Mouse (Mus musculus): Measurements from ENCODE around the gene Dnajc4. TPM values are rescaled to one million over a fixed set of nuclear protein-coding genes. Genes with fewer than 3 reads are reported as not detected.
A peak's percentile ranks its signal among the peaks of the same experiment; 100 is the strongest.

The Dnajc4 gene
- total RNA-seq, 2 experiments from 2014 or later = 48.7 to 49.2 TPM

DNA sequence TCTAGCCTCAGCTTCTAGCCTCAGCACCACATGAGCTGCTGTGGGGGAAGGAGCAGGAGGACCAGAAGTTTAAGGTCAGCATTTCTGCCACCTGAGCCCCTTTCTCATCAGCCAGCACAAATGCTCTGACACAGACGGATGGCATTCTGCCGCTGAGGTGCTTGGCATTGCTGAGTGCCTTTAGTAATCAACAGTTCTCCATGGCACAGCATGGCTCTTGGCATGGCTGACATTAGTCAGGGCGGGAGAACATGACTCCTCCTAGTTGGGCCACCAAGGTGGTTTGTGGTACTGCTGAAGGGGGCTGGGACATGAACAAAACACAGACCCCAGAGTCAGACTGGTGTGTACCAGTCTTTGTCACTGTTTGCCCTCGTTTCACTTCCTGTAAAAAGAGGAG, 44.2 kb downstream of the Dnajc4 start:
- no peak for DNase-seq

DNA sequence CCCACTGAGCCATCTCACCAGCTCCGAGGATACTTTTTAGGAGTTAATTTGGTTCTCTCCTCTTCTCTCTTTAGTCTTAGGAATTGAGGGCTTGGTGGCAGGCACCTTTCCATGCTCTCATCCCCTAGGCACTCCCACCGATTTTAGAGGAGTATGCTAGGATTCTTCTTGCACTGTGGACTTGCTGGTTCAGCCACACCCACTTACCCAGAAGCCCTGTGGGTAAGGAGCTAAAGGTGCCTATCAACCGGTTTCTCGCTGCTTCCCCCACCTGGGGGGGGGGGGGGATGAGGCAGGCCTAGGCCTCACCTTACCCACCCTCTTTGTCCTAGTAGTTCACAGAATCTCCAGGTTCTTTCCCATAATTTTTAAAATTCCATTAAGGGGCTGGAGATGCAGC, 44.6 kb downstream of the Dnajc4 start:
- DNase-seq = no peak

DNA sequence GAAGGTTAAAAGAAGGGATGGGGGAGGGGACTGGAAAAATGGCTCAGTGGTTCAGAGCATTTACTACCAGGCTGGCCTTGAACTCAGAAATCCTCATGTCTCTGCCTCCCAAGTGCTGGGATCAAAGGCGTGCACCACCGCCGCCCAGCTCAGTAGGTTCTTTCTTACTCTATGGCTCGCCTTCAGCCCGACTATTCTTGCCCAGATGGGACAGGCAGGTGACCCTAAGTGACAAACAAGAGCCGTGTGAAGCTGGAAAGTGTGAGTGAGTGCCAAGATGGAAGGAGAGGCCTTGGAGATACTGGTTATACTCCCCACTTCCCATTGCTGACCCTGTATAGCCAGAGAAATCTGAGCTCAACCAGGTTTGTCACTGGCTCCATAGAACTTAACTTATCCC, 48.7 kb downstream of the Dnajc4 start:
- no peak for DNase-seq

DNA sequence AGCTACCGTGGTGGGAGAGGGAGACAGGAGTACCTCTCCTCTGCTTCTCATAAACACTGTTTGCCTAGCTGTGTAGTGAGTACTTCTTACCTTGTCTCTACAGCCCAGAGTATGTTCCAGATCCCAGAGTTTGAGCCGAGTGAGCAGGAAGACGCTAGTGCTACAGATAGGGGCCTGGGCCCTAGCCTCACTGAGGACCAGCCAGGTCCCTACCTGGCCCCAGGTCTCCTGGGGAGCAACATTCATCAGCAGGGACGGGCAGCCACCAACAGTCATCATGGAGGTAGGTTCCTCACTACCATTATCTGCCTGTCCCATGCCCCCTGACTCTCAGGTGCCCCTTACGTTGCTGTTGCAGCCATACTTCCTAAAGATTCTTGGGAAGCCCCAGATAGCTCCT, 49.6 kb downstream of the Dnajc4 start:
- no peak for DNase-seq

DNA sequence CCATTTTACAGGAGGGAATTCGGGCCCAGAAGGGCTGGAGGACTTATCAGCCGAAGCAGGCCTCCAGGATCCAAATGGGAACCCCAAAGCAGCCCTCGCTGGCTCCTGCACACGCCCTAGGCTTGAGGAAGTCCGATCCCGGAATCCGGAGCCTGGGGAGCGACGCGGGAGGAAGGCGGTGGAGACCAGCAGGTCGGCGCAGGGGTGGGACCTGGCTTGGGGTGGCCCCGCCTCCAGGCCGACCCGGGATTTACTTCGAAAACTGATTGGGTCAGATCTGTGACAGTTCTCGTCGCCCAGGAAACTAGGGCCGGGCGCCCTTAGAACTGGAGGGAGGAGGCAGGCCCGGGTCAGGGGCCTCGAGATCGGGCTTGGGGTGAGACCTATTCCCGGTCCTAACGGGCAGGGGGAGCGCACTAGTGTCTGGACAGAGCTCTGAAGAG, 50.1 kb downstream of the Dnajc4 start, which contains the start of gene Gpr137:
Gpr137 (minus strand) TSS at position 232 of the 443 bp plus-strand sequence.
- peak; percentile 95 for DNase-seq

DNA sequence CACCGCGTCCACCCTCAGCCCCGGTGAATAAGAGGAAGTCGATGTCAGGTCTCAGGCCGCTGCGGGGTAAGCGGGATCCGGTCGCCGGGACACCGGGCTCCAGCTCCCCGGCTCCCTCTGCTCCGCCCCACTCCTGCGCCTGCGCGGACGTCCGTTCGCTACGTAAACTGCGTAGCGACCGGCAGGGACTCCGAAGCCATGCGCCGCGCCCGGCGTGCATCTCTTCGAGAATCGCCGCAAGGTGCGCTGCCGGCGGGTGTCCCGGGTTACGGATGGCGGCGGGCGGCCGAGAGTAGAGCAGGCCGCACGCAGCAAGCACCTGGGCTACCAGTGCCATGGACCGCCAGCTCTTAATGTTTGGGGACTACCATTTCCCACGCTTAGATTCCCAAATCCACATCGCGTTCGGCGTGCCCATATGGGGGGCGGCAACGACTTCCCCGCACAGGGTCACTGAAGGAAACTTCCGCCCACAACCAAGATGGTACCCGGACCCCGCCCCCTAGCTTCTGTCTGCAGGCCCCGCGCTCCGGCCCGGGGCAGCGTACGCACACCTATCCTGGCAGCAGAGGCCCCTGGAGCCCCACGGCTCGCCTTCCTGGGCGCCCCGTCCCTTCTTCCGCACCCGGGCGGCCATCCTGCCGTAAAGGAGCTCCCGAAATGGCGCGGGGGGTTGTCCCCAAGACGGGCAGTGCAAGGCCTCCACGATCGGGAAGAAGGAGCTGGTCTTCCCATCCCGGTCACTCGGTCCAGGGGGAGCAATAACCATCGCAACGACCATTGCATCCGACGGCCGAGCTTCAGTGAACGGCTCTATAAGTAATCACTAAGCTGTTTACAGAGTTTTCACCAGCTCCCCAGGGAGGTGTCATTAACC, 50.8 kb downstream of the Dnajc4 start, which contains the start of gene Bad:
Bad (plus strand) TSS at position 490 of the 877 bp plus-strand sequence.
- peak; percentile 97 for DNase-seq

DNA sequence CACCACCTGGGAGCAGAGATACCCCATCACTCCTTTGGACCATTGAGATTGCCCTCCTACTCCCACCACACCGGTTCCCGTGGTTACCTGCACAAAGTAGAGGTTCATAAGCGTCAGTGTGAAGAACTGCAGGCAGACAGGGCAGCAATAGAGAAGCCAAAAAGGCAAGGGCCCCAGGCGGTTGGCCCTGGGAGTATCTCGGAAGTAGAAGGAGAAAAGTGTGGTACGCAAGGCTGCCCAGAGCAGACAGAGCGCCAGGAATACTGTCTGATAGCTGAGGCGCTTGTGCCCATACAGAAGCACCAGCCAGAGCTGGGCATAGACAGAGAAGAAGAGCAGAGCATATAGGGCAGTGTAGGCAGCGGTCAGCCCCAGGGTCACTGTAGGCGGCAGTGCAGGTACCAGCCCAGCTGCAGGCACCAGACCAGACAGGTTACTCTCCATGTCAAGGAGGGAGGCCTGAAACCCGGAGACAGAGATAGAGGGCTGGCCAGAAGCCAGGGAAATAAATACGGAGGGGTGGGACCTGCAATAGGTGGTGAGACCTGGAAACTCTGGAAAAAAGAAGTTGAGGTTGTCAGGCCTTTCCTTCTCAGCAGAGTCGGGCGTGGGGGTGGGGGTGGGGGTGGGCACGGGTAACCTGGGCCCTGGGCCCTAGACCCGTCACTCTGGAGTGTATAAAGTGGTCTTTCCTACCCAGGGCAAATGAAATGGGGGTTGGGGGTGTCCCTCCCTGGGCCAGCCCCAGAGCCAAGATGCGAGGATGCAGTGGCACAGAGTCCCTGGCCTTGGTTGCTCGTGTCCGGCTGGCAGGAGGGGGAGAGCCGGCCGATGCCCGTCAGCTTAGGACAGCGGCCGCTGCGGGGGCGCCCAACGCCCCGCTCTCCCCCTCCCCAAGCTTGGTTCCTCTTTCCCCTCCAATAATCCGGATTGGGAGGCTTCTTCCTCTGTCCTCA, 51.7 kb downstream of the Dnajc4 start:
- DNase-seq = peak; percentile 26

DNA sequence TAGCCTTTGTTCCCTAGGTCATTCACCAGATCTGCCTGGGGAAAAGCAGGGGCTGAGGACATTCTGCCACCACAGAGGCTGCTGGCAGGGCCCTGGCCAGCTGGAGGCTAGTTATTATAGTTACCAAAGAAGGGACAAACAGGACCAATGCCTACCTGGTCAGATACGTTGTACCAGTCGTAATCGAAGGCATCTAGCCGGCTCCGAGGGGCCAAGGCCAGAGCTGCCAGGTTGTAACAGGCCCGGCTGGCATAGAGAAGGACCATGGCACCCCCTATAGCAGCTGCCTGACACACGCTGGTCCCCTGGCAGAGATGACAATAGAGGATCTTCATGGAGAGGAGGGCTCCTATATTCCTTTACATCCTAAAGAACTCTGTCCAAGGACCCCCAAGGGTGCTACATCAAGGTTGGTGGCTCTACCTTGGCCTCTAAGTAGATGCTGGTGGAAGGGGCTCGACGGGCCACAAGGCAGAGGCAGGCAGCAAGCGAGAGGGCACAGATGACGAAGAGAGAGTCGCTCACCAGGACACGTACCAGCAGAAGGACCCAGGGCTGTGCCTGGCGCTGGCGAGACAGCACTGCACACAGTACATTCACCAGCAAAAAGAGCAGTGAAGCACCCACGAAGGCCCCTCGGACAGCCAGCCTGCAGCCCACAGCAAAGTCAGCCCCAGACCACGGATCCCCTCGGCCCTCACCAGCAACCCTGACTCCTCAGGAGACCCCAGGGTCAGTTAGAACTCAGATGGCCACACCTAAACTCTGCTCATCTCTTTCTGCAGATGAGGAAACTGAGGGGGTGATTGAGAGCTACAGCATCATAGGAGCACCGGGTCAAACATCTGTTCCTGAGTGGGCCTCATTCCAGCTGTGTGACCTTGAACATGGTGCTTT, 53.0 kb downstream of the Dnajc4 start:
- DNase-seq = no peak

Other genes with a start within 250 kb of the Dnajc4 start
- 10 to 100 TPM; 22.6 to 28.7 TPM for gene Rps6ka4, start 151.9 kb downstream of the Dnajc4 start, total RNA-seq (2021)
- under 1 TPM; 0.41 to 0.52 TPM for gene Ccdc88b, start 134.4 kb downstream of the Dnajc4 start, total RNA-seq (2021)
- gene Trmt112, start 82.9 kb downstream of the Dnajc4 start, total RNA-seq (2021) = 10 to 100 TPM; 34.4 to 35.5 TPM
- gene Prdx5, start 82.5 kb downstream of the Dnajc4 start, total RNA-seq (2021) = 100 to 1,000 TPM; 309 to 336 TPM
- 100 to 1,000 TPM; 111 to 119 TPM for gene Esrra, start 70.8 kb downstream of the Dnajc4 start, total RNA-seq (2021)
- not detected for gene Catsperz, start 67.2 kb downstream of the Dnajc4 start, total RNA-seq (2021)
- under 1 TPM in 1 of 2 experiments, not detected in 1; 0.56 TPM for gene Kcnk4, start 58.1 kb downstream of the Dnajc4 start, total RNA-seq (2021)
- 10 to 100 TPM; 29.6 to 30.5 TPM for gene Bad, start 50.7 kb downstream of the Dnajc4 start, total RNA-seq (2021)
- 10 to 100 TPM; 18.7 to 21.4 TPM for gene Gpr137, start 50.1 kb downstream of the Dnajc4 start, total RNA-seq (2021)
- gene Ppp1r14b, start 17.6 kb downstream of the Dnajc4 start, total RNA-seq (2021) = 100 to 1,000 TPM; 243 to 246 TPM
- 10 to 100 TPM; 17.4 to 19.9 TPM for gene Plcb3, start 16.1 kb downstream of the Dnajc4 start, total RNA-seq (2021)
- gene Fkbp2, start 12.1 kb downstream of the Dnajc4 start, total RNA-seq (2021) = 10 to 100 TPM; 23.5 to 26.6 TPM
- 100 to 1,000 TPM; 263 to 265 TPM for gene Vegfb, start 4.9 kb downstream of the Dnajc4 start, total RNA-seq (2021)
- gene Nudt22, start 3.5 kb upstream of the Dnajc4 start, total RNA-seq (2021) = 10 to 100 TPM; 27.2 to 29.0 TPM
- 10 to 100 TPM; 22.6 to 25.7 TPM for gene Trpt1, start 3.6 kb upstream of the Dnajc4 start, total RNA-seq (2021)
- gene Fermt3, start 26.9 kb upstream of the Dnajc4 start, total RNA-seq (2021) = 1 to 10 TPM; 3.5 to 3.7 TPM
- 100 to 1,000 TPM; 139 to 151 TPM for gene Stip1, start 47.4 kb upstream of the Dnajc4 start, total RNA-seq (2021)
- 100 to 1,000 TPM; 107 to 126 TPM for gene Macrod1, start 64.2 kb upstream of the Dnajc4 start, total RNA-seq (2021)
- gene Flrt1, start 113.2 kb upstream of the Dnajc4 start, total RNA-seq (2021) = 1 to 10 TPM; 1.8 to 2.1 TPM
- gene Otub1, start 213.7 kb upstream of the Dnajc4 start, total RNA-seq (2021) = 100 to 1,000 TPM; 111 to 112 TPM
- gene Cox8a, start 225.0 kb upstream of the Dnajc4 start, total RNA-seq (2021) = 100 to 1,000 TPM; 836 to 917 TPM
- gene Naa40, start 248.6 kb upstream of the Dnajc4 start, total RNA-seq (2021) = 10 to 100 TPM; 34.3 to 36.9 TPM

Measured in heart, postnatal 4 days (tissue).